Mouse (Mus musculus): ENCODE measurements around the gene Ccdc28b.

Gene Ccdc28b

GRCm38 (mm10) chr4:129623681-129624091 is at the start of gene Ccdc28b:
Ccdc28b (minus strand) TSS chr4:129623947.
- DNase-seq (ENCODE audit: low spot score): peak; percentile 54

- no peak for DNase-seq (ENCODE audit: low spot score)
These were observed 49.2 kb upstream of the Ccdc28b start for GRCm38 (mm10) chr4:129672878-129673449.

DNA sequence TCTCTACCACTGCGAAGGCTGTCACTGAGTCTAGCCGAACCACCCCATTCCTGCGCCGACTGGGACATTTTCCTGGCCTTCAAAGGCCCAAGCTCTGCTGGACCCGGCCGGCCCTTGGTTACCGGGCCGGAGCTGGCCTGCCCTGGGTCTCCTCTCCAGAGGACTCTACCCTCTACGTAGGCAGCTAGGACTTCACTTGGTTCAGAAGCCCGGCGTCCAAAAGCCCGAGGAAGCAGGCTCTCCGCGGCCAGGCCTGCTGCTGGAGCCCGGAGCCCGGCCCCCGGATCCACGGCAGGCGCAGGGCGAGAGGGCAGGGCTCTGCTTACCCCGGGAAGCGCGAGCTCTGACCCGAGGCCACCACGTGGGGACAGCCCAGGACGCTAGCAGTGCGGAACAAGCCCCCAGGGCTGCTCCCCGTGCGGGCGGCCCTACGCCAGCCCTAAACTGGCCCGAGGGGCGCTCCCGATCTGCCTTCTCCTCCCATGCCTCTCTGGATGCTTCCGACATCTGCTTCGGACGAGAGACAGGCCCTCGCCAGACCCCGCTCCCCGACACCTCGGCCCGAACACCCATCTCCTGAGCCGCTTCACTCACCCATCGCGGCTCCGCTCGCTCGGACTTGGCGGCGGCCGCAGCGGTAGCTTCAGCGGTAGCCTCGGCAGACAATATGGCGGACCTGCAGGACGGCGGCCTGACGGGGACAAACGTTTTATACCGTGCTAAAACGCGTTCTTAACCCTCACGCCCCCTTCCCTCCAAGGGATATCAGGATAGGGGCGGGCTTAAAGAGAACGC is 48.5 kb upstream of the Ccdc28b start, which contains the start of gene Kpna6:
Gene Kpna6, minus strand, starts transcription at position 685 of the 795 bp plus-strand sequence.
- DNase-seq (ENCODE audit: low spot score): peak; percentile 78

- DNase-seq (ENCODE audit: low spot score): no peak
These were observed 47.8 kb upstream of the Ccdc28b start for GRCm38 (mm10) chr4:129671491-129672082.

DNA sequence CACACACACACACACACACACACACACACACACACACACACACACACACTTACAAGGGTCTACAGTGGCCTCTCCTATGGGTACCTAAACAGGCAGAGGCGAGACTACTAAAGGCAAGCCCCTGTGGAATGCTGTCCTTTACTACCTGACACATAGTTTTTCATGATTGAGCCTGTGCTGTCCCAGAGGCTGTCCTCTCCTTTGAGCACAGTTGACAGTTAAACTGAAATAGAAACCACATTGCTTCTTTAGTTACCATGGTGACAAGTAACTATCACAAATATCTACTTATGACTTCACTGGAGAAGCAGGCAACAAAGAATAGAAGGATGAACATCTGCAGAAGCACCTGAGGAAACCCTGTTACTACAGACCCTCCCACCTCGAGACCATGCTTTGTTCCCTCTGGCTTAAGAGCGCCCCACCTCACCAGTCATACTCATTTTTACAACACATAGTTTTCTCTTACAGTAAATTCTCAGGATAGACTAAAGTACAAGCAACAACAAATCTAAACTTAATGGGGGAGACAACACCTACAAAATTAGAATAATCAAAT is 38.6 kb upstream of the Ccdc28b start:
- no peak for DNase-seq (ENCODE audit: low spot score)

DNA sequence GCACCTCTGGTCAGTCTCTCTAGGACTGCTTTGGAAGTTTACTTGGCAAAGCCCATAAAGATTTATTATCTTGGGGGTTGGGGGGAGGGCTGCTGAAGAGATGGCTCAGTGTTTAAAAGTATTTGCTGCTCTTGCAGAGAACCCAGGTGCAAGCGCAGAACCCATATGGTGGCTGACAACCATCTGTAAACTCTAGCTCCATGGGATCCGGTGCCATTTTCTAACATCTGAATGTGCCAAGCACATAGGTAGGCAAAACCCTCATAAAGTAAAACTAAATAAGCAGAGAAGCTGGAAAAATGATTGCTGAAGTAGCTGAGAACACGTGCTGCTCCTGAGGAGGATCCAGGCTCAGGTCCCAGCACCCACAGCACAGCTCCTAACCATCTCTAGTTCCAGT is 37.8 kb upstream of the Ccdc28b start:
- DNase-seq (ENCODE audit: low spot score): no peak

DNA sequence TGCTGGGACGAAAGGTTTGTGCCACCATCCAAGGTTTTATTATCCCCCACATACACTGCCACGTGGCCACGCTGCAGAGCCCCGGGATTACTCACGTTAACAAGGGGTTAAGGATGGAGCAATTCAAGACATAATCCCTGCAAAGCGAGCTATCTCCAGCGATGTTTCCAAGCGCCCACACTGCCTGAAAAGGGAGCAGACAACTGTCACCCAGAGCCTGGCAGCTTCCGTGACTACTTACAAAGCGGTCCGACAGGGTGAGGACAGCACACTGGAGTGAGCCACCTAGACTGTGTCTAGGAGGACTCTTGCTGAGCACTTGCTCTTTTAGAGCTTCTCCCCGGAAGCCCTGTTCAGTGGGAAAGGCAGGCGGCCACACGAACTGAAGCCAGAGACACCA is 31.0 kb upstream of the Ccdc28b start:
- DNase-seq (ENCODE audit: low spot score): no peak

DNA sequence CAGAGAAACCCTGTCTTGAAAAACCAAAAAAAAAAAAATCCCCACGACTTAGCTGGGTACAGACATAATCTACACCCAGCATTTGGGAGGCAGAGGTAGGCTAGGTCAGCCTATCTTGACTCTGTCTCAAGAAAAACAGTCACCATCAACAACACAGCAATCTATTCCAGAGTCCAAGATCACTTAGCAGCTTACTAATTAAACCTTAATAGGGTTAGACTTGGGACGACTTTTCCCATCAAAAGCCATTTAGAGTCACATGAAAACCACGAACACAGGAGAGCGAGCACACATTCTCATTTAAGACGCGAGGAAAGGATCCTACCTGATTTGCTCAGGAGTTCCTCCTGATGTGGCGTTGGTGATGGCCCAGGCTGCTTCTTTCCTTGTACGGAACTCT is 26.6 kb upstream of the Ccdc28b start:
- no peak for DNase-seq (ENCODE audit: low spot score)

- no peak for DNase-seq (ENCODE audit: low spot score)
These were observed 24.9 kb upstream of the Ccdc28b start for GRCm38 (mm10) chr4:129648656-129649055.

GRCm38 (mm10) chr4:129645204-129645603 is 21.5 kb upstream of the Ccdc28b start:
- no peak for DNase-seq (ENCODE audit: low spot score)

DNA sequence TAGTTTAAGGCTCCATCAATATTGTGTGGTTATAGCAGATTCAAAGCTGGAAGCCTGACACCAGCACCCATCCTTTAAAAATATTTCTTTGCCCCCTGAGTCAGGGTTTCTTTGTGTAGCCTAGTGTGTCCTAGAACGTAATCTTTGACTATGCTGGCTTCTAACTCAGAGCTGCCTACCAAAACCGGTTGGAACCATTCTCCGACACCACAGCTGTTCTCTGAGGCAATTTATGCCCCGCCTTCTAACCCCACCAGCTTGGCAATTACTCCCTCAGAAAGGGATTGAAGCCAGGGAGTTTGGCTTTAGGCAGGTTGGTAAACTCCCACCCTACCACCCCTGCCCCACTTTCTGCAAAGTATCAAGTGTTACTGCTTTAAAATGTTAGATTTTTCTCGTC is 18.0 kb upstream of the Ccdc28b start:
- DNase-seq (ENCODE audit: low spot score): no peak

DNA sequence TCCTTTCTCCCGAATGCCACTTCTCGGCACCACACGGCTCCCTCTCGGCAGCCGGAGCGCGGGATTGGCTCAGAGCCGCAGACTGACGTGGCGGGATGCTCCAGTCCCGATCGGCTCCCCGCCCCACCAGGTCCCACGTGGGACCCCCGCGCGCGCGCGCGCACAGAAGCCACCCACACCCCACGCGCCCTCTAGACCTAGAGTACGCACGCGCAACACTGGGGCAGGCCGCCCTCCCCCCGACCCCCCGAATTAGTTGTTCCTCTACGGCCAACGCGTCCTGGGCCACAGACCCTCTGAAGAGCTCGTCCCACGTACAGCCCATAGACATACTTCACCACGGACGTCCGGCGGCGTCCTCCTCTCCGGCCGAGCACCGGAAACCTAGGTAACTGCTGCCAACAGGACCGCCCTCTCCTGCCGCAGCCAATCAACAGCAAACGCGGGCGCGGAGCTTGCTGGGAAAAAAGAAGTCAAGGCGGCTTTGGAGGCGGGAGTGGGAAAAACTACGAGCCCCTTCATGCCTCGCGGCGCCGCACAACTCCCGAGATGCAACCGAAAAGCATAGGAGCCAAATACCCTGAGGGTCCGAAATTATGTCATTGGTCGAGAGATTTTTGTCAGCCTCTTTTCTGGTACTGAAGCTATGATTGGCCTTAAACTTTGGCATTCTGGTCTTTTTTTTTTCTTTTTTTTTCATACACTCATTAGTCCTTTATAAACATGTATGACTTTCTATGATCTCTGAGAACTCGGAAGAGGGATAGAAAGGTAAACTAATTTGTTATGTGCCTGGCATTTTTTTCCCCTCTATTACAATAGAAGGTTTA is 17.1 kb upstream of the Ccdc28b start, which contains the start of gene Txlna:
Gene Txlna, minus strand, starts transcription at position 428 of the 830 bp plus-strand sequence.
- peak; percentile 94 for DNase-seq (ENCODE audit: low spot score)

DNA sequence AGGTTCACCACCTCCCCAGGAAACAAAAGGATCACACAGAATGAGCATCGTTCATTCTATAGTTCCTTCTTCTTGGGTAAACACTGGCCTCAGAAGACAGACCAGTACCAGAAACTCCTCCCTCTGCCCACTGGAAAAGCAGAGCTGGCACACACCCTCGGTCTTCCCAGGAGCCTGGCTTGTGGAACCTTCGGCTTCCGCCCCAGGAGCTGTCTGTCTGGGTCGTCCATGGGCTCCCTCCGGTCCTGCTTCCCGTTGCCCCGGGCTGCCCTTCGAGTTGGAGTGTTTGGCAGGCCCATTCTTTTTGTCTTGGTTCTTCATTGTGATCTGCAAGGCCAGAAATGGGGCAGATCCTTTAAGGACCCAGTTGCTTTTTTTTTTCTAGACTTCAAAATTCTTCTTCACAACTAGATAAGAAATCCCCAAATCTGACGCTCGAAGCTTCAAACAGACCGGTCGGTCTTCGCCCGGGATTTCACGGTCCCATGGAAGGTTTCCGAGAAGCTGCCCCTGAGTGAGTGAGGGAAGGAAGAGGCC is 16.4 kb upstream of the Ccdc28b start:
- DNase-seq (ENCODE audit: low spot score): no peak

DNA sequence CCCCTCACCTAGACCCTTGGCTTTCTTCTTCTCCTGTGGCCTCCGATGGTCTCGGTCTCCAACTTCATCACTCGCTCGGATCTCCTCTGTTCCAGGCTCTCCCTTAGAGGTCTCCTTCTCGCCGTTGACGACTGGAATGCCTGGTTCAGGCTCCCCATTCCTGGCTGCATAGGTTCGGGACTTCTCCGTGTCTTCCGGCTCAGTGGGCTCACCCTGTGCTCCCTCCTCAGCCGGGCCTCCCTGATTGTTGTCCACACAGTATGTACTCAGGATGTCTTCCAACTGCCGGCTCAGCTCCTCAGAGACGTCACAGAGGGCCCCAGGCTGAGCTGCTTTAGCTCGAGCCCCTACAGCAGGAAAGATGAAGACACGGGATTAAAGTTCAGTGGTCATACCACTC is 15.5 kb upstream of the Ccdc28b start:
- DNase-seq (ENCODE audit: low spot score): no peak

DNA sequence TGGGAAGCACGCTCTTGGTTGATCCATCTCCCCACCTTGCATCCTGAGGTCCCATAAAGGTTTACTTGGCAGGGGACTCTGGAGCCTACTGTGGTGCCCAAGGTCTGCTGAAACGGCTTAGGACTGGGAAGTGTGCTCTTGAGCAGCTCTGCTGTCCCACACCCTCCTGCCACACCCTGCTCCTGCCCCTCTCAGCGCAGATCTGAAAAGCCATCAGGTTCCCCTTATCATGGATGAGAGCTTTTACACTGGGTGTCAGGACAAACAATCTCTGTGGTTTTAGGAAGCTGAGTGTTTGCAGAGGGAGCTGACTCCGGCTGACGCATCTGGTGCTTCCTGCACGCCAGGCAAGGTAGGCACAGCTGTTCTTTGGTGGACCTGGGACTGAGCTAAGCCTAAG is 10.1 kb upstream of the Ccdc28b start:
- DNase-seq (ENCODE audit: low spot score): no peak

GRCm38 (mm10) chr4:129631867-129632266 is 8.1 kb upstream of the Ccdc28b start:
- no peak for DNase-seq (ENCODE audit: low spot score)

DNA sequence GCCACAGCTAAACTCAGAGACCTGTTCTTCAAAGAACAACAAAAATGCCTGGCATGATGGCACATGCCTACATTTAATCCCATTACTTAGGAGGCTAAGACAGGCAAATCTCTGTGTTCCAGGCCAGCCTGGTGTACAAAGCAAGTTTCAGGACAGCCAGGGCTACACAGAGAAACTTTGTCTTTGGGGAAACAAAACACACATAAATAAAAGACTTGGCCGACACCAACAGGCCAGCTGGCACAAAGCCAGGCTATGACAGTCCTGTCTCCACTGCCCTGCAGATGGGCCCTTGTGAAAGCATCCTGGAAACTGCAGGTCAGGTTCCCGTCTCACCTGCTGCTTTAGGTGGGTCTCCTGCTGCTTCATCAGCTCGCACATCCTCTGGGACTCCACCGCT is 7.2 kb upstream of the Ccdc28b start:
- no peak for DNase-seq (ENCODE audit: low spot score)

DNA sequence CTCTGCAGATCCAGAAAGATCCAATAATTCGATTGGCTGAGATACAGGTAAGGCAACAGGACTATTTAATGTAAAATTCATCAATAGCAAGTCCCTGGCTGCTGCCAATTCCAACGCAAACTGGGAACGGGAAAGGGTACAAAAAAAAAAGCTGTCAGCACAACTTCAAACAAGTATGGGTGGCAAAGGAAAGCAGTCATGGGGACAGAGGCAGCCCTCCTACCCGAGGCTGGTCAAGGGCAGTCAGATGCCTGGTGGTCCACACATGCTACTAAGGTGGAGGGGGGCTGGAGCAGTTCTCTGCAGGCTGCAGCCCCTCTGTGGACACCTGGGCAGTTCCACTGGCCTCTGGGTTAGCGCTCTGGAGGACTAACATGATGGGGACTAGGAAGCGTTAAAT is 2.3 kb upstream of the Ccdc28b start:
- DNase-seq (ENCODE audit: low spot score): no peak

DNA sequence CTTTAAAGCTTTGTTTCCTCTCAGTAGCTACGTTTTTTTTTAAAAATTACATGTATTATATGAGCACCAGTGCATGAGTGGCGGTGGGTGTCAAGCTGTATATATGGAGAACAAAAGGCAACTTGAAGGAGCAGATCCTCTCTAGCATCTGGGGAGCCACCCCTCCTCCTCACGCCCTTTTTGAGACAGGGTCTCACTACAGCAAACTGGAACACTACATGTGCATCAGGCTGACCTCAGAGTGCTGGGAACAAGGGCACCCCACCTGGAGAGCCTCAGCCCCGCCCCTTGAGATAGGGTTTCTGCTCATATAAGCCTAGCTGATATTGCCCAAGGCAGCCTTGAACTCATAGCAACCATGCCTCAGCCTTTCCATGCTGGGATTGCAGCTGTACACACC is 1.7 kb upstream of the Ccdc28b start:
- DNase-seq (ENCODE audit: low spot score): no peak

GRCm38 (mm10) chr4:129625029-129625370 is 1.3 kb upstream of the Ccdc28b start:
- no peak for DNase-seq (ENCODE audit: low spot score)

DNA sequence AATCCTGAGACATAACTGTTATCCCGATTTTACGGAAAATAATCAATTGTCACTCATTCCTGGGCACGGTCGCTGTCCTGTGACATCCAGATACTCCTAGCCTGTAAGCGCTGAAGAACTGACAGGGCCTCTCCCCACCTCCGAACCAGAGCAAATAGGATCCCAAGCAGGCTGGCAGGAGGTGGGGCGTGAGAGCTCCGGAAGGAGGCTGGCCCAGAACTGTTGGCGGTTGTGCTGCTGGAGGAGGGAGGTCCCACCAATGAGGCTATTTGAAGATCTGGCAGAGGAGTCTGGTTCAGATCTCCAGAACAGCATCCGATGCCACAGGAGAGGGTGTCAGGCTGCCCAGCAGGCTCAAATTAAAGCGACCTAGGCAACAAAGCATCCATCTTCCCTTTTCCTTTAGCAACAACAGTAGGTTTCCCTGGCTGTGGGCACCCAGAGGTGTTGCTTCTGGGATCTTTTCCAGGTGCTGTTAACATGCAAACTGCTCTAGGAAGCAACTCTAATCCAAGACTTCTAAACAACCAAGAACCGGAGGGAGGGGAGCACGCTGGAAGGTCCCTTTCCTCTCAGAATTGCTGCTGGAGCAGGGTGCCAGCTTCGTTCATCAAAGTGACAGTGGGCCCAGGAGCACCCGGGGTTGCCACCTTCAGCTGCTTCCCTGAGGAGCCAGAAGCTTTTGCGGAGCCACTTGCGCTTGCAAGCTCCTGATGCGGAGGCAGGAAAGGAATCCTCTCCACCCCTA is 708 bp upstream of the Ccdc28b start:
- DNase-seq (ENCODE audit: low spot score): peak; percentile 88
